Mouse (Mus musculus): Measurements from ENCODE around the gene Stx1a. TPM values are rescaled to one million over a fixed set of nuclear protein-coding genes. Genes with fewer than 3 reads are reported as not detected.

Stx1a gene
- polyA plus RNA-seq, 1 experiment: 12.1 TPM

GRCm38 (mm10) chr5:135080539-135080938 lies 57.3 kb downstream of the Stx1a start:
- H3K27ac ChIP-seq (ENCODE audit: insufficient read depth, low read length): no peak overlapping the region
- TF ChIP-seq CTCF (IDR thresholded peaks at IDR 0.05; ENCODE audit: borderline replicate concordance, insufficient read depth, low read depth, low read length) (no peak), POLR2A (IDR thresholded peaks at IDR 0.05; ENCODE audit: borderline replicate concordance, insufficient read depth, low read length) (no peak)
- no peak overlapping the region for H3K4me3 ChIP-seq (replicated peaks; ENCODE audit: insufficient read depth, low read depth, low read length)
- WGBS: 90% methylated on average over 5 of the region's 5 CpGs
- no peaks in the 10 kb centered on the region for H3K4me1 ChIP-seq (ENCODE audit: control insufficient read depth, insufficient read depth, low read length)
- no peaks in the 10 kb centered on the region for H3K27me3 ChIP-seq (ENCODE audit: control insufficient read depth, insufficient read depth, low read length)
- no peak for DNase-seq

GRCm38 (mm10) chr5:135086871-135087270 lies 63.6 kb downstream of the Stx1a start:
- no peaks in the 10 kb centered on the region for H3K4me1 ChIP-seq (ENCODE audit: control insufficient read depth, insufficient read depth, low read length)

GRCm38 (mm10) chr5:135089653-135090052 lies 66.4 kb downstream of the Stx1a start, which contains the start of gene Mlxipl:
Gene Mlxipl (plus strand): TSS chr5:135089890.
- WGBS: 3% methylated on average over 39 of the region's 39 CpGs
- Histone ChIP-seq H3K4me1 (ENCODE audit: control insufficient read depth, insufficient read depth, low read length) (no peaks in the 10 kb centered on the region), H3K27ac (ENCODE audit: insufficient read depth, low read length) (no peak within 1 kb of the TSS), H3K27me3 (ENCODE audit: control insufficient read depth, insufficient read depth, low read length) (no peaks in the 10 kb centered on the region; the same call in 1 of the 2 replicates), H3K4me3 (replicated peaks; ENCODE audit: insufficient read depth, low read depth, low read length) (no peak within 1 kb of the TSS)
- no peak for TF ChIP-seq CTCF (IDR thresholded peaks at IDR 0.05; ENCODE audit: borderline replicate concordance, insufficient read depth, low read depth, low read length)
- TF ChIP-seq POLR2A (IDR thresholded peaks at IDR 0.05; ENCODE audit: borderline replicate concordance, insufficient read depth, low read length): no peak
- DNase-seq: no peak

More at GRCm38 (mm10) chr5:135086871-135087270, 63.6 kb downstream of the Stx1a start:
- Histone ChIP-seq H3K4me3 (replicated peaks; ENCODE audit: insufficient read depth, low read depth, low read length) (no peak overlapping the region), H3K27ac (ENCODE audit: insufficient read depth, low read length) (no peak overlapping the region), H3K27me3 (ENCODE audit: control insufficient read depth, insufficient read depth, low read length) (no peaks in the 10 kb centered on the region; the same call in 1 of the 2 replicates)
- 66% methylated on average over 4 of the region's 4 CpGs for WGBS
- no peak for DNase-seq
- TF ChIP-seq POLR2A (IDR thresholded peaks at IDR 0.05; ENCODE audit: borderline replicate concordance, insufficient read depth, low read length) (no peak), CTCF (IDR thresholded peaks at IDR 0.05; ENCODE audit: borderline replicate concordance, insufficient read depth, low read depth, low read length) (no peak)

Other genes with a start within 250 kb of the Stx1a start
- not detected in 2 replicates for gene Tmem270, start 116.7 kb upstream of the Stx1a start, polyA plus RNA-seq (2012; rRNA removed)
- gene Cldn13, start 108.0 kb upstream of the Stx1a start, polyA plus RNA-seq (2012; rRNA removed): not detected in 2 replicates
- 9.5 and 10.9 TPM in 2 replicates for gene Mettl27, start 91.1 kb upstream of the Stx1a start, polyA plus RNA-seq (2012; rRNA removed)
- gene Cldn4, start 76.5 kb upstream of the Stx1a start, polyA plus RNA-seq (2012; rRNA removed): 0.07 TPM in 1 of 2 replicates, not detected in the other
- gene Cldn3, start 37.3 kb upstream of the Stx1a start, polyA plus RNA-seq (2012; rRNA removed): 0.52 and 0.67 TPM in 2 replicates
- gene Abhd11, start 14.3 kb upstream of the Stx1a start, polyA plus RNA-seq (2012; rRNA removed): 59.0 and 65.1 TPM in 2 replicates
- 45.4 and 46.6 TPM in 2 replicates for gene Dnajc30, start 40.7 kb downstream of the Stx1a start, polyA plus RNA-seq (2012; rRNA removed)
- 69.2 and 72.8 TPM in 2 replicates for gene Bud23, start 41.5 kb downstream of the Stx1a start, polyA plus RNA-seq (2012; rRNA removed)
- gene Vps37d, start 54.8 kb downstream of the Stx1a start, polyA plus RNA-seq (2012; rRNA removed): 17.7 and 19.8 TPM in 2 replicates
- 2.0 TPM in 2 replicates for gene Mlxipl, start 66.4 kb downstream of the Stx1a start, polyA plus RNA-seq (2012; rRNA removed)
- 17.6 and 18.5 TPM in 2 replicates for gene Tbl2, start 126.2 kb downstream of the Stx1a start, polyA plus RNA-seq (2012; rRNA removed)
- 64.4 TPM in 2 replicates for gene Bcl7b, start 144.8 kb downstream of the Stx1a start, polyA plus RNA-seq (2012; rRNA removed)
- 75.3 and 77.4 TPM in 2 replicates for gene Baz1b, start 163.8 kb downstream of the Stx1a start, polyA plus RNA-seq (2012; rRNA removed)
- gene Fzd9, start 227.7 kb downstream of the Stx1a start, polyA plus RNA-seq (2012; rRNA removed): 8.5 and 10.1 TPM in 2 replicates